Mouse (Mus musculus) MEL (cell line): ENCODE results near the gene Cnn3. TPM values are rescaled to one million over a fixed set of nuclear protein-coding genes. Genes with fewer than 3 reads are reported as not detected.

Experiments
- DNase-seq: peaks from one replicate; pipeline ENCODE4 v3.0.0; 2011; ENCODE audit warnings: low read depth, low spot score
- H3K27ac ChIP-seq: 2 replicates; pipeline ENCODE4 v1.5.1; 2012; ENCODE audit warnings: low read depth, mild to moderate bottlenecking, control low read depth, low read length, moderate library complexity; ENCODE audit not compliant: control insufficient read depth
- H3K27me3 ChIP-seq, 2 experiments: fragments of 150-350 bp in 1 of 2; sonication (generic) in 1 of 2; 2 replicates each; pipeline ENCODE4 v1.6.1; 2012; ENCODE audit warnings: low read length in 2 of 2, mild to moderate bottlenecking in 2 of 2, improper control_type of control experiment in 1 of 2, moderate library complexity in 1 of 2; ENCODE audit not compliant: insufficient read depth in 2 of 2, control insufficient read depth in 1 of 2
- H3K36me3 ChIP-seq, 2 experiments: 2 replicates each; pipeline ENCODE4 v1.6.1; 2012 to 2014; ENCODE audit warnings: low read length in 2 of 2, improper control_type of control experiment in 1 of 2, inconsistent platforms in 1 of 2, mild to moderate bottlenecking in 1 of 2; ENCODE audit not compliant: insufficient read depth in 2 of 2, control insufficient read depth in 1 of 2
- H3K4me1 ChIP-seq, 2 experiments: fragments of 150-350 bp in 1 of 2; sonication (generic) in 1 of 2; 2 replicates each; pipeline ENCODE4 v1.6.1; 2012; ENCODE audit warnings: low read length in 2 of 2, improper control_type of control experiment in 1 of 2, mild to moderate bottlenecking in 1 of 2; ENCODE audit not compliant: insufficient read depth in 2 of 2, control insufficient read depth in 1 of 2
- H3K4me3 ChIP-seq, 2 experiments: fragments of 150-350 bp in 1 of 2; sonication (generic) in 1 of 2; 2 replicates each; pipeline ENCODE4 v1.5.1; 2012; ENCODE audit warnings: low read depth in 2 of 2, low read length in 2 of 2, mild to moderate bottlenecking in 2 of 2, moderate library complexity in 2 of 2, control low read depth in 1 of 2, improper control_type of control experiment in 1 of 2; ENCODE audit not compliant: control insufficient read depth in 1 of 2, insufficient read depth in 1 of 2
- H3K79me2 ChIP-seq: 2 replicates; pipeline ENCODE4 v1.6.1; 2012; ENCODE audit warnings: mild to moderate bottlenecking, low read length, moderate library complexity; ENCODE audit not compliant: control insufficient read depth, poor library complexity, insufficient read depth
- H3K9ac ChIP-seq: 2 replicates; pipeline ENCODE4 v1.6.1; 2012; ENCODE audit warnings: low read depth, mild to moderate bottlenecking, control low read depth, low read length, moderate library complexity; ENCODE audit not compliant: control insufficient read depth, poor library complexity, severe bottlenecking
- H3K9me3 ChIP-seq: fragments of 150-350 bp; sonication (generic); replicated peaks from 2 replicates; pipeline ENCODE4 v1.6.1; 2012; ENCODE audit warnings: mild to moderate bottlenecking, low read length, improper control_type of control experiment, moderate library complexity; ENCODE audit not compliant: insufficient read depth
- BHLHE40 ChIP-seq: IDR thresholded peaks from 2 replicates; pipeline ENCODE4 v1.6.1; 2012; ENCODE audit warnings: low read depth, mild to moderate bottlenecking, inconsistent platforms, low read length, improper control_type of control experiment, borderline replicate concordance
- CTCF ChIP-seq, 3 experiments: IDR thresholded peaks in 2 of 3; conservative IDR thresholded peaks in 1 of 3; 2 replicates each; pipeline ENCODE4 v1.5.1; 2011 to 2012; ENCODE audit warnings: low read length in 3 of 3, low read depth in 2 of 3, mild to moderate bottlenecking in 2 of 3, improper control_type of control experiment in 1 of 3, inconsistent platforms in 1 of 3, mixed read lengths in 1 of 3, moderate library complexity in 1 of 3; ENCODE audit not compliant: control insufficient read depth in 1 of 3, insufficient read depth in 1 of 3, poor library complexity in 1 of 3, severe bottlenecking in 1 of 3
- E2F4 ChIP-seq: IDR thresholded peaks from 2 replicates; pipeline ENCODE4 v1.6.1; 2011; ENCODE audit warnings: low read depth, low read length, improper control_type of control experiment, borderline replicate concordance
- EP300 ChIP-seq, 2 experiments: IDR thresholded peaks; 2 replicates each; pipeline ENCODE4 v1.6.1; 2011; ENCODE audit warnings: improper control_type of control experiment in 2 of 2, low read length in 2 of 2, low read depth in 1 of 2, mild to moderate bottlenecking in 1 of 2
- ETS1 ChIP-seq: IDR thresholded peaks from 2 replicates; pipeline ENCODE4 v1.6.1; 2012; ENCODE audit warnings: low read depth, mild to moderate bottlenecking, inconsistent platforms, low read length, improper control_type of control experiment, moderate library complexity
- GABPA ChIP-seq: IDR thresholded peaks from 2 replicates; pipeline ENCODE4 v1.6.1; 2012; ENCODE audit warnings: low read depth, mild to moderate bottlenecking, inconsistent platforms, low read length, improper control_type of control experiment, moderate library complexity
- JUND ChIP-seq: IDR thresholded peaks from 2 replicates; pipeline ENCODE4 v1.6.1; 2011; ENCODE audit warnings: low read depth, mild to moderate bottlenecking, improper control_type of control experiment, low read length
- KAT2A ChIP-seq: conservative IDR thresholded peaks from 2 replicates; pipeline ENCODE4 v1.6.1; 2012; ENCODE audit warnings: low read depth, low read length, improper control_type of control experiment, inconsistent platforms
- MAZ ChIP-seq: IDR thresholded peaks from 2 replicates; pipeline ENCODE4 v1.6.1; 2012; ENCODE audit warnings: low read depth, mild to moderate bottlenecking, inconsistent platforms, low read length, improper control_type of control experiment
- MXI1 ChIP-seq: IDR thresholded peaks from 2 replicates; pipeline ENCODE4 v1.6.1; 2011; ENCODE audit warnings: mild to moderate bottlenecking, low read depth, low read length, improper control_type of control experiment
- MYB ChIP-seq: IDR thresholded peaks from 2 replicates; pipeline ENCODE4 v1.6.1; 2011; ENCODE audit warnings: mild to moderate bottlenecking, low read depth, low read length, improper control_type of control experiment
- MYC ChIP-seq: IDR thresholded peaks from 2 replicates; pipeline ENCODE4 v1.6.1; 2011; ENCODE audit warnings: low read depth, mild to moderate bottlenecking, low read length, improper control_type of control experiment, moderate library complexity
- NELFE ChIP-seq: IDR thresholded peaks from 2 replicates; pipeline ENCODE4 v1.6.1; 2011; ENCODE audit warnings: low read depth, low read length, improper control_type of control experiment
- RAD21 ChIP-seq: IDR thresholded peaks from 2 replicates; pipeline ENCODE4 v1.6.1; 2011; ENCODE audit warnings: mild to moderate bottlenecking, low read depth, low read length, improper control_type of control experiment
- SIN3A ChIP-seq: IDR thresholded peaks from 2 replicates; pipeline ENCODE4 v1.6.1; 2012; ENCODE audit warnings: low read length, improper control_type of control experiment, inconsistent platforms
- TAL1 ChIP-seq: IDR thresholded peaks from 2 replicates; pipeline ENCODE4 v1.6.1; 2012; ENCODE audit warnings: mild to moderate bottlenecking, inconsistent platforms, low read length, moderate library complexity, mixed read lengths
- TBP ChIP-seq: IDR thresholded peaks from 2 replicates; pipeline ENCODE4 v1.8.0; 2011; ENCODE audit warnings: low read depth, low read length, improper control_type of control experiment
- ZMIZ1 ChIP-seq: IDR thresholded peaks from 2 replicates; pipeline ENCODE4 v1.6.1; 2012; ENCODE audit warnings: low read depth, mild to moderate bottlenecking, inconsistent platforms, low read length, improper control_type of control experiment, moderate library complexity
- polyA plus RNA-seq, 2 experiments: library from polyadenylated mRNA; stranded (reverse) in 1 of 2; unstranded in 1 of 2; fragments of >175 nt in 1 of 2; fragments of >200 nt in 1 of 2; gene quantifications; 2 replicates each; pipeline versions ENCODE4 v1.2.1 to v1.2.4; 2012; ENCODE audit warnings: low replicate concordance in 2 of 2, low read depth in 1 of 2; ENCODE audit not compliant: insufficient read length in 2 of 2, insufficient read depth in 1 of 2, missing spikeins in 1 of 2
- total RNA-seq: library from RNA; depleted of rRNA; stranded (reverse); fragments of 300-350 nt; gene quantifications from 2 replicates; pipeline ENCODE4 v1.2.3, GENCODE M21; 2012

The Cnn3 gene
- total and polyA plus RNA-seq, 3 experiments = not detected

- H3K9ac ChIP-seq = no peak overlapping the region
- no peaks in the 10 kb centered on the region for H3K79me2 ChIP-seq
- H3K36me3 ChIP-seq = no peaks in the 10 kb centered on the region
- no peaks in the 10 kb centered on the region for H3K9me3 ChIP-seq
- DNase-seq = no peak
- H3K4me3 ChIP-seq = no peak overlapping the region
- TF ChIP-seq SIN3A (no peak), MYB (no peak), MYC (no peak), EP300 (IDR thresholded peaks at IDR 0.05; ENCODE audit: low read depth in 1 of 2, low read length in 2 of 2) (no peak), ETS1 (no peak), MXI1 (no peak), BHLHE40 (no peak), JUND (no peak)
- TF ChIP-seq, all 39 proteins: peak for 0
- Histone ChIP-seq H3K27ac (no peak overlapping the region), H3K27me3 (no peaks in the 10 kb centered on the region), H3K4me1 (no peaks in the 10 kb centered on the region)
Measured at GRCm38 (mm10) chr3:121437996-121438395, 11.7 kb downstream of the Cnn3 start.

GRCm38 (mm10) chr3:121439623-121440161 lies 13.4 kb downstream of the Cnn3 start:
- H3K27ac ChIP-seq = no peak overlapping the region
- TF ChIP-seq NELFE (no peak), TBP (no peak), MXI1 (no peak), ZMIZ1 (no peak), GABPA (no peak), E2F4 (no peak), TAL1 (no peak), EP300 (IDR thresholded peaks at IDR 0.05; ENCODE audit: low read depth in 1 of 2, low read length in 2 of 2) (no peak), MYC (no peak), MAZ (no peak), CTCF (IDR thresholded peaks at IDR 0.05 in 2 of 3, conservative IDR thresholded peaks at IDR 0.05 in 1 of 3; ENCODE audit: control insufficient read depth in 1 of 3, insufficient read depth in 1 of 3, low read depth in 2 of 3, low read length in 3 of 3, poor library complexity in 1 of 3, severe bottlenecking in 1 of 3) (no peak), BHLHE40 (no peak), RAD21 (no peak), KAT2A (no peak)
- TF ChIP-seq, all 39 proteins: peak for 0
- H3K4me3 ChIP-seq = no peak overlapping the region
- DNase-seq = no peak
- H3K4me1 ChIP-seq = 0 out of 4 replicates have a peak, but pooled peaks cover 0 to 9% of the 10 kb centered on the region in 2 experiments
- peaks cover 0 to 2% of the 10 kb centered on the region in 2 experiments; a peak in 1 of 4 replicates for H3K36me3 ChIP-seq
- H3K27me3 ChIP-seq = no peaks in the 10 kb centered on the region
- H3K9me3 ChIP-seq = no peaks in the 10 kb centered on the region
- H3K9ac ChIP-seq = no peak overlapping the region
- H3K79me2 ChIP-seq = no peaks in the 10 kb centered on the region
